Mouse (Mus musculus): ENCODE results near the gene Mamstr. TPM values are rescaled to one million over a fixed set of nuclear protein-coding genes. Genes with fewer than 3 reads are reported as not detected.

The Mamstr gene
- polyA plus RNA-seq, 1 experiment from 2014 or later: 3.9 TPM

- WGBS: 8% methylated on average over 31 of the region's 31 CpGs
- H3K9me3 ChIP-seq (replicated peaks; ENCODE audit: low read length): no peaks in the 10 kb centered on the region
- no peaks in the 10 kb centered on the region for H3K36me3 ChIP-seq (ENCODE audit: insufficient read depth, low read length)
- H3K4me1 ChIP-seq (replicated peaks; ENCODE audit: insufficient read depth, low read length): 0 out of 2 replicates have a peak, but pooled peaks cover 10% of the 10 kb centered on the region
- no peak; the same call in 1 of the 2 replicates for ATAC-seq (replicated peaks; ENCODE audit: low FRiP score, low read depth)
- H3K4me3 ChIP-seq (replicated peaks; ENCODE audit: low read depth, low read length): 0 out of 2 replicates have a peak within 1 kb of the TSS, but pooled peaks have one; percentile 14
- H3K27ac ChIP-seq: no peak within 1 kb of the TSS
- peak; percentile 21 for DNase-seq (ENCODE audit: low spot score)
- H3K9ac ChIP-seq (ENCODE audit: low read depth, low read length): no peak within 1 kb of the TSS
- no peak for TF ChIP-seq CTCF (IDR thresholded peaks at IDR 0.05; ENCODE audit: low read depth)
- peak within 1 kb of the TSS; percentile 50 for H3K4me2 ChIP-seq (ENCODE audit: low read length)
- peaks cover 6% of the 10 kb centered on the region; the same call in 1 of the 2 replicates for H3K27me3 ChIP-seq (ENCODE audit: insufficient read depth, low read length)
These were observed 22.6 kb upstream of the Mamstr start, which contains the start of gene Fut1 for GRCm38 (mm10) chr7:45617042-45617695. Gene Fut1 (plus strand): TSS chr7:45617289.

- WGBS: 96% methylated on average over 5 of the region's 5 CpGs
- H3K9me3 ChIP-seq (replicated peaks; ENCODE audit: low read length): no peaks in the 10 kb centered on the region
- H3K4me1 ChIP-seq (replicated peaks; ENCODE audit: insufficient read depth, low read length): 0 out of 2 replicates have a peak, but pooled peaks cover 10% of the 10 kb centered on the region
- DNase-seq (ENCODE audit: low spot score): no peak
- peaks cover 6% of the 10 kb centered on the region; the same call in 1 of the 2 replicates for H3K27me3 ChIP-seq (ENCODE audit: insufficient read depth, low read length)
- no peak overlapping the region for H3K9ac ChIP-seq (ENCODE audit: low read depth, low read length)
- H3K4me3 ChIP-seq (replicated peaks; ENCODE audit: low read depth, low read length): no peak overlapping the region
- H3K4me2 ChIP-seq (ENCODE audit: low read length): no peak overlapping the region
- no peaks in the 10 kb centered on the region for H3K36me3 ChIP-seq (ENCODE audit: insufficient read depth, low read length)
- no peak overlapping the region for H3K27ac ChIP-seq
- no peak for ATAC-seq (replicated peaks; ENCODE audit: low FRiP score, low read depth)
- TF ChIP-seq CTCF (IDR thresholded peaks at IDR 0.05; ENCODE audit: low read depth): no peak
These were observed 21.5 kb upstream of the Mamstr start for GRCm38 (mm10) chr7:45618316-45618715.

- WGBS: 85% methylated on average over 5 of the region's 5 CpGs
- Histone ChIP-seq H3K4me2 (ENCODE audit: low read length) (no peak overlapping the region), H3K9me3 (replicated peaks; ENCODE audit: low read length) (no peaks in the 10 kb centered on the region), H3K27ac (no peak overlapping the region), H3K4me3 (replicated peaks; ENCODE audit: low read depth, low read length) (no peak overlapping the region), H3K27me3 (ENCODE audit: insufficient read depth, low read length) (peaks cover 6% of the 10 kb centered on the region; the same call in 1 of the 2 replicates), H3K36me3 (ENCODE audit: insufficient read depth, low read length) (no peaks in the 10 kb centered on the region), H3K4me1 (replicated peaks; ENCODE audit: insufficient read depth, low read length) (0 out of 2 replicates have a peak, but pooled peaks cover 10% of the 10 kb centered on the region), H3K9ac (ENCODE audit: low read depth, low read length) (no peak overlapping the region)
- no peak for TF ChIP-seq CTCF (IDR thresholded peaks at IDR 0.05; ENCODE audit: low read depth)
- no peak for DNase-seq (ENCODE audit: low spot score)
- ATAC-seq (replicated peaks; ENCODE audit: low FRiP score, low read depth): no peak
These were observed 20.2 kb upstream of the Mamstr start for GRCm38 (mm10) chr7:45619592-45619991.

- H3K27me3 ChIP-seq (ENCODE audit: insufficient read depth, low read length): peaks cover 6% of the 10 kb centered on the region; the same call in 1 of the 2 replicates
- H3K27ac ChIP-seq: no peak within 1 kb of the TSS
- ATAC-seq (replicated peaks; ENCODE audit: low FRiP score, low read depth) (no peak), DNase-seq (ENCODE audit: low spot score) (no peak)
- no peak within 1 kb of the TSS for H3K9ac ChIP-seq (ENCODE audit: low read depth, low read length)
- WGBS: 34% methylated on average over 9 of the region's 9 CpGs
- no peak within 1 kb of the TSS for H3K4me3 ChIP-seq (replicated peaks; ENCODE audit: low read depth, low read length)
- 0 out of 2 replicates have a peak, but pooled peaks cover 10% of the 10 kb centered on the region for H3K4me1 ChIP-seq (replicated peaks; ENCODE audit: insufficient read depth, low read length)
- no peaks in the 10 kb centered on the region for H3K9me3 ChIP-seq (replicated peaks; ENCODE audit: low read length)
- H3K36me3 ChIP-seq (ENCODE audit: insufficient read depth, low read length): no peaks in the 10 kb centered on the region
- no peak within 1 kb of the TSS for H3K4me2 ChIP-seq (ENCODE audit: low read length)
- no peak for TF ChIP-seq CTCF (IDR thresholded peaks at IDR 0.05; ENCODE audit: low read depth)
These were observed 18.3 kb upstream of the Mamstr start, which contains the start of gene Izumo1 for GRCm38 (mm10) chr7:45621443-45621842. Gene Izumo1 (plus strand): TSS chr7:45621811.

GRCm38 (mm10) chr7:45623507-45623906 is 16.3 kb upstream of the Mamstr start:
- DNase-seq (ENCODE audit: low spot score) (no peak), ATAC-seq (replicated peaks; ENCODE audit: low FRiP score, low read depth) (no peak)
- H3K27ac ChIP-seq: no peak overlapping the region
- H3K27me3 ChIP-seq (ENCODE audit: insufficient read depth, low read length): peaks cover 5% of the 10 kb centered on the region; the same call in 1 of the 2 replicates
- 0 out of 2 replicates have a peak, but pooled peaks cover 5% of the 10 kb centered on the region for H3K4me1 ChIP-seq (replicated peaks; ENCODE audit: insufficient read depth, low read length)
- no peak overlapping the region for H3K9ac ChIP-seq (ENCODE audit: low read depth, low read length)
- H3K36me3 ChIP-seq (ENCODE audit: insufficient read depth, low read length): no peaks in the 10 kb centered on the region
- no peak overlapping the region for H3K4me3 ChIP-seq (replicated peaks; ENCODE audit: low read depth, low read length)
- WGBS: 91% methylated on average over 11 of the region's 11 CpGs
- no peak for TF ChIP-seq CTCF (IDR thresholded peaks at IDR 0.05; ENCODE audit: low read depth)
- no peak overlapping the region for H3K4me2 ChIP-seq (ENCODE audit: low read length)
- no peaks in the 10 kb centered on the region for H3K9me3 ChIP-seq (replicated peaks; ENCODE audit: low read length)

GRCm38 (mm10) chr7:45624718-45625117 is 15.1 kb upstream of the Mamstr start:
- Histone ChIP-seq H3K4me3 (replicated peaks; ENCODE audit: low read depth, low read length) (no peak overlapping the region), H3K4me2 (ENCODE audit: low read length) (no peak overlapping the region), H3K4me1 (replicated peaks; ENCODE audit: insufficient read depth, low read length) (0 out of 2 replicates have a peak, but pooled peaks cover 6% of the 10 kb centered on the region), H3K9me3 (replicated peaks; ENCODE audit: low read length) (no peaks in the 10 kb centered on the region), H3K36me3 (ENCODE audit: insufficient read depth, low read length) (no peaks in the 10 kb centered on the region), H3K27ac (no peak overlapping the region), H3K27me3 (ENCODE audit: insufficient read depth, low read length) (peaks cover 4% of the 10 kb centered on the region; the same call in 1 of the 2 replicates), H3K9ac (ENCODE audit: low read depth, low read length) (no peak overlapping the region)
- DNase-seq (ENCODE audit: low spot score): no peak
- 56% methylated on average over 3 of the region's 3 CpGs for WGBS
- TF ChIP-seq CTCF (IDR thresholded peaks at IDR 0.05; ENCODE audit: low read depth): no peak
- ATAC-seq (replicated peaks; ENCODE audit: low FRiP score, low read depth): no peak

Data from kidney, postnatal 0 days (tissue).